Comparison of ENCODE assay signal across 28 mouse cellular contexts in genomic region chr2:33173686-33174085, GRCm38 (mm10). TPM values are rescaled to one million over a fixed set of nuclear protein-coding genes. Genes with fewer than 3 reads are reported as not detected.
DNase-seq lines count a peak whose midpoint lies in the region; ATAC-seq and TF ChIP-seq lines count a peak whose summit lies in the region.
"Had no signal": no experiment of that assay in that cellular context is flagged by ENCODE, and none has a peak within 500 bp of the region (broad histone marks: within the 10 kb centered on the region; RNA-seq: fewer than 3 reads in every experiment).

No protein-coding gene starts in this region.

- TF ChIP-seq CTCF in hindbrain, postnatal 0 days (IDR thresholded peaks at IDR 0.05; ENCODE audit: low read depth), result no peak

- intact Hi-C loops in gastrocnemius, postnatal 14 days (cut with DNase I; ENCODE audit: low total_unique reads), result no loop called here

- peaks cover 42% of the 10 kb centered on the region for H3K4me1 ChIP-seq in hindbrain, embryonic 10.5 days (replicated peaks)
- H3K4me1 ChIP-seq in hindbrain, postnatal 0 days (ENCODE audit: insufficient read depth, low read length), result peaks cover 13% of the 10 kb centered on the region
- H3K4me1 ChIP-seq in limb, embryonic 13.5 days, result peaks cover 60% of the 10 kb centered on the region
- H3K4me1 ChIP-seq in forebrain, embryonic 12.5 days, result peaks cover 26% of the 10 kb centered on the region

- no peak overlapping the region for H3K4me3 ChIP-seq in hindbrain, embryonic 10.5 days
- no peak overlapping the region for H3K4me3 ChIP-seq in hindbrain, postnatal 0 days (ENCODE audit: low read length)
- no peak overlapping the region for H3K4me3 ChIP-seq in limb, embryonic 13.5 days
- H3K4me3 ChIP-seq in forebrain, embryonic 12.5 days (replicated peaks), result no peak overlapping the region
- H3K4me3 ChIP-seq: embryonic facial prominence, embryonic 12.5 days; forebrain, embryonic 15.5 days; heart, embryonic 10.5 days; limb, embryonic 15.5 days; liver, embryonic 13.5 days; midbrain, embryonic 13.5 days; stomach, embryonic 15.5 days had no signal

- H3K36me3 ChIP-seq in hindbrain, embryonic 10.5 days, result peaks cover 23% of the 10 kb centered on the region; the same call in 1 of the 2 replicates
- H3K36me3 ChIP-seq in hindbrain, postnatal 0 days (ENCODE audit: insufficient read depth, low read length), result peaks cover 12% of the 10 kb centered on the region; the same call in 1 of the 2 replicates
- no peaks in the 10 kb centered on the region for H3K36me3 ChIP-seq in limb, embryonic 13.5 days
- H3K36me3 ChIP-seq in forebrain, embryonic 12.5 days (replicated peaks), result peaks cover 21% of the 10 kb centered on the region
- H3K36me3 ChIP-seq: embryonic facial prominence, embryonic 12.5 days; heart, embryonic 10.5 days; limb, embryonic 15.5 days; liver, embryonic 13.5 days; stomach, embryonic 15.5 days had no signal

- 92% methylated on average over 7 of the region's 7 CpGs for WGBS in hindbrain, embryonic 10.5 days
- WGBS in hindbrain, postnatal 0 days, result 72% methylated on average over 7 of the region's 7 CpGs
- WGBS in limb, embryonic 13.5 days, result 82% methylated on average over 7 of the region's 7 CpGs
- 95% methylated on average over 7 of the region's 7 CpGs for WGBS in forebrain, embryonic 12.5 days

- no peak overlapping the region for H3K9ac ChIP-seq in hindbrain, postnatal 0 days (replicated peaks; ENCODE audit: low read length)
- H3K9ac ChIP-seq in limb, embryonic 13.5 days, result no peak overlapping the region
- H3K9ac ChIP-seq in forebrain, embryonic 12.5 days, result no peak overlapping the region
- H3K9ac ChIP-seq: embryonic facial prominence, embryonic 12.5 days; forebrain, embryonic 15.5 days; limb, embryonic 15.5 days; liver, embryonic 13.5 days; midbrain, embryonic 13.5 days; stomach, embryonic 15.5 days had no signal

- no peak for ATAC-seq in cerebellum, adult (ENCODE audit: insufficient number of reproducible peaks, low FRiP score, low TSS enrichment)
- ATAC-seq in hindbrain, postnatal 0 days, result no peak
- ATAC-seq in limb, embryonic 13.5 days (ENCODE audit: low FRiP score, low read depth), result no peak
- ATAC-seq in forebrain, embryonic 12.5 days (ENCODE audit: low FRiP score), result no peak
- ATAC-seq: forebrain, embryonic 15.5 days; hindbrain, embryonic 16.5 days; intestine, embryonic 16.5 days; lung, postnatal 0 days; midbrain, embryonic 13.5 days had no signal

- H3K27ac ChIP-seq in hindbrain, embryonic 10.5 days, result 0 out of 2 replicates have a peak overlapping the region, but pooled peaks have one; percentile 10
- no peak overlapping the region for H3K27ac ChIP-seq in hindbrain, postnatal 0 days
- peak overlapping the region; percentile 44; the same call in 1 of the 2 replicates for H3K27ac ChIP-seq in limb, embryonic 13.5 days
- H3K27ac ChIP-seq in forebrain, embryonic 12.5 days, result no peak overlapping the region
- H3K27ac ChIP-seq: embryonic facial prominence, embryonic 12.5 days; forebrain, embryonic 15.5 days; heart, embryonic 10.5 days; limb, embryonic 15.5 days; liver, embryonic 13.5 days; midbrain, embryonic 13.5 days; stomach, embryonic 15.5 days had no signal

- no peak overlapping the region for H3K4me2 ChIP-seq in hindbrain, postnatal 0 days (ENCODE audit: low read depth, low read length)
- H3K4me2 ChIP-seq in limb, embryonic 13.5 days (replicated peaks), result no peak overlapping the region
- no peak overlapping the region for H3K4me2 ChIP-seq in forebrain, embryonic 12.5 days
- H3K4me2 ChIP-seq: embryonic facial prominence, embryonic 12.5 days; forebrain, embryonic 15.5 days; limb, embryonic 15.5 days; liver, embryonic 13.5 days; midbrain, embryonic 13.5 days; stomach, embryonic 15.5 days had no signal

- H3K9me3 ChIP-seq in hindbrain, embryonic 10.5 days, result no peaks in the 10 kb centered on the region
- no peaks in the 10 kb centered on the region for H3K9me3 ChIP-seq in hindbrain, postnatal 0 days (ENCODE audit: low read length)
- H3K9me3 ChIP-seq in limb, embryonic 13.5 days, result no peaks in the 10 kb centered on the region
- no peaks in the 10 kb centered on the region for H3K9me3 ChIP-seq in forebrain, embryonic 12.5 days
- H3K9me3 ChIP-seq: embryonic facial prominence, embryonic 12.5 days; forebrain, embryonic 15.5 days; heart, embryonic 10.5 days; limb, embryonic 15.5 days; liver, embryonic 13.5 days; megakaryocyte, embryonic 14.5 days; midbrain, embryonic 13.5 days; stomach, embryonic 15.5 days had no signal

- DNase-seq in cerebellum, adult 9-11 months, result peak; percentile 16
- DNase-seq in hindbrain, embryonic 10.5 days (ENCODE audit: low spot score), result no peak
- DNase-seq in hindbrain, postnatal 0 days (ENCODE audit: low spot score), result no peak
- DNase-seq in gastrocnemius, postnatal 14 days, result peak; percentile 75
- DNase-seq in thymus, postnatal 14 days, result no peak
- DNase-seq: adrenal gland, adult 8-10 months; cerebellum, adult 8-10 months; cerebellum, postnatal 36 days; kidney, adult 9 months; kidney, postnatal 10 days; layer of hippocampus, adult 9-11 months; liver, embryonic 13.5 days; lung, adult 18-20 months; lung, postnatal 4 days had no signal

- no peaks in the 10 kb centered on the region for H3K27me3 ChIP-seq in hindbrain, embryonic 10.5 days (ENCODE audit: insufficient read depth, poor library complexity, severe bottlenecking)
- no peaks in the 10 kb centered on the region for H3K27me3 ChIP-seq in hindbrain, postnatal 0 days (ENCODE audit: insufficient read depth, low read length)
- no peaks in the 10 kb centered on the region for H3K27me3 ChIP-seq in limb, embryonic 13.5 days
- peaks cover 8% of the 10 kb centered on the region; the same call in 1 of the 2 replicates for H3K27me3 ChIP-seq in forebrain, embryonic 12.5 days
- H3K27me3 ChIP-seq: CH12.LX; embryonic facial prominence, embryonic 12.5 days; forebrain, embryonic 15.5 days; limb, embryonic 15.5 days; liver, embryonic 13.5 days; midbrain, embryonic 13.5 days; stomach, embryonic 15.5 days had no signal

RNA-seq across cellular contexts. Expression of gene Angptl2, which starts 42.2 kb away (rescaled TPM):
- polyA plus RNA-seq in hindbrain, embryonic 10.5 days (2016; fragmentation: Nextera tagmentation; extraction: Ambion mirVana), result 26.0 and 26.7 TPM in 2 replicates
- 16.3 and 22.0 TPM in 2 replicates for total RNA-seq in hindbrain, postnatal 0 days (2014; rRNA removed)
- 9.3 and 11.5 TPM in 2 replicates for polyA plus RNA-seq in hindbrain, postnatal 0 days (2015; fragmentation: Nextera tagmentation; extraction: Ambion mirVana)
- 100 to 1,000 TPM; 121 to 163 TPM for total RNA-seq in gastrocnemius, postnatal 14 days (2021)
- polyA plus RNA-seq in limb, embryonic 13.5 days (2015; fragmentation: Nextera tagmentation; extraction: Ambion mirVana), result 69.7 and 76.0 TPM in 2 replicates
- polyA plus RNA-seq in forebrain, embryonic 12.5 days (2016; fragmentation: Nextera tagmentation; extraction: Ambion mirVana), result 17.4 and 18.1 TPM in 2 replicates

RNA-seq across cellular contexts. Expression of gene Garnl3, which starts 42.2 kb away (rescaled TPM):
- polyA plus RNA-seq in hindbrain, embryonic 10.5 days (2016; fragmentation: Nextera tagmentation; extraction: Ambion mirVana), result 9.6 and 14.5 TPM in 2 replicates
- 96.9 and 105 TPM in 2 replicates for total RNA-seq in hindbrain, postnatal 0 days (2014; rRNA removed)
- polyA plus RNA-seq in hindbrain, postnatal 0 days (2015; fragmentation: Nextera tagmentation; extraction: Ambion mirVana), result 56.1 and 57.0 TPM in 2 replicates
- total RNA-seq in gastrocnemius, postnatal 14 days (2021), result 1 to 10 TPM; 2.0 to 2.3 TPM
- 13.4 and 13.8 TPM in 2 replicates for polyA plus RNA-seq in limb, embryonic 13.5 days (2015; fragmentation: Nextera tagmentation; extraction: Ambion mirVana)
- 14.5 and 15.1 TPM in 2 replicates for polyA plus RNA-seq in forebrain, embryonic 12.5 days (2016; fragmentation: Nextera tagmentation; extraction: Ambion mirVana)

Comparison
In these comparisons a context has a peak if more than half of its experiments do, and no peak if none do; other contexts are left out.
1. H3K27ac ChIP-seq: peak in hindbrain, embryonic 10.5 days (single experiment) and limb, embryonic 13.5 days (single experiment); none in hindbrain, postnatal 0 days (single experiment) and forebrain, embryonic 12.5 days (single experiment).
2. DNase-seq: peak in cerebellum, adult 9-11 months (single experiment) and gastrocnemius, postnatal 14 days (single experiment); none in hindbrain, embryonic 10.5 days (single experiment), hindbrain, postnatal 0 days (single experiment) and thymus, postnatal 14 days (single experiment).